Mouse (Mus musculus) testis, postnatal 14 days (tissue): ENCODE results near the gene Ctdsp2.

Experiments used
- DNase-seq: peaks from one replicate; pipeline ENCODE4 v3.0.0; 2021; ENCODE audit warnings: low spot score

Ctdsp2 gene

DNA sequence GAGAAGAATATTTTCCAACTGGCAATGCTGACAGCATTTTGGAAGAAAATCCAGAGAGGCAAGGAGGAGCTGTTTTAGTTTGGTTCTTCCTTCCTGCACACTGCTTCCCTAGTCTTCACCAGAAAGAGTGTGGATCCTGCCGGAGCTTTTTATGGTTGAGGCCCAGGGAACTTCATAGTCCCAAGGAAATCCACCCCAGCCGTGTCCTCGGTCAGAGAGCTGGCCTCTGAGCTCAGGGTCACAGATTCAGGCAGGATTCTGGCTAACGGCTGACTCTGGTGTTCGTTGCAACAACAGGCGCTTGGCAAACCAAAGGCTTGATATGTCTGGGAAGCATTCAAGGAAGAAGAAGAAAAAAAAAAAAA is 15.6 kb upstream of the Ctdsp2 start:
- no peak for DNase-seq

DNA sequence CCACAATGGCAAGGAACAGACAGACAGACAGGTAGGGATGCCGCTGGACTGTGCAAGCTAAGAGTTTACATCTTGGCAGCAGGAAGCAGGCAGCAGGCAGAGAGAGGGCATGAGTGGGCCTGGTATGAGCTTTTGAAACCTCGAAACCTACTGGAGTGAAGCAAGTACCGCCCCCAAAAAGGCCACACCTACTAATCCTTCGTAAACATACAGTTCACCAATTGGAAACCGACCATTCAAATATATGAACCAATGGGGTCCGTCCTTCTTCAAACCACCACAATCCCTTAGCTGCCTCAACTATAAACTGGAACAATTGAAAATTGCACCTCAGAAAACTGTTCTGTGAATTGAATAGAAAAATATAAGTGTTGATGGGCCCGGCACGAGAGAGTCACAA is 14.7 kb upstream of the Ctdsp2 start:
- no peak for DNase-seq

DNA sequence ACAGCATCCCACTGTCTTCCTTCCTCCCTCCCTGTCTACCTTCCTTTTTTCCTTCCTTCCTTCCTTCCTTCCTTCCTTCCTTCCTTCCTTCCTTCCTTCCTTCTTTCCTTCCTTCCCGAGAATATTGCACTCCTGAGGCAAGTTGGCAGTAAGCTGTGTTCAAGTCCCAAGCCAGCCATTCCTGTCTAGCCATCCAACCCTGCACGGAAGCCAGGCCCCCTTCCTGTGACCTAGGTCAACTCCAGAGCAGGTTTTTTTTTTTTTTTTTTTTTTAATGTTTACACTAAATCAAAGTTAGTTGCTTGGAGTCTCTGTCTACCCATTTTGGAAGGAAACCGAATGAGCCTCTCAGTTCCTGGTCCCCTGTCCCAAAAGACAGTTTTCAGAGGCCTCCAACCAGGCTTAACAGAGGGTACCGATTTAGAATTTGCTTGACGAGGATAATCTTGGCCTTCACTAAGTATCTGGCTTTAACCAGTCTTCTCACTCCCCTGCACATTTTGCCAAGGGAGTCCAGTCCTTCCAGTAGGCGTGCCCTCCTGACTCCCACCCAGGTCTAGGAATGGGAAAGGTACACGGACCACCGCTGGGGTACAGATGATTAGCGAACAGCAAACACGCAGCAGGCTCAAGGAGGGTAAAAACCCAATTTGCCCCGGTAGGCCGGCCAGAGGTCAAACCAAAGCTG is 7.0 kb upstream of the Ctdsp2 start:
- DNase-seq: no peak

DNA sequence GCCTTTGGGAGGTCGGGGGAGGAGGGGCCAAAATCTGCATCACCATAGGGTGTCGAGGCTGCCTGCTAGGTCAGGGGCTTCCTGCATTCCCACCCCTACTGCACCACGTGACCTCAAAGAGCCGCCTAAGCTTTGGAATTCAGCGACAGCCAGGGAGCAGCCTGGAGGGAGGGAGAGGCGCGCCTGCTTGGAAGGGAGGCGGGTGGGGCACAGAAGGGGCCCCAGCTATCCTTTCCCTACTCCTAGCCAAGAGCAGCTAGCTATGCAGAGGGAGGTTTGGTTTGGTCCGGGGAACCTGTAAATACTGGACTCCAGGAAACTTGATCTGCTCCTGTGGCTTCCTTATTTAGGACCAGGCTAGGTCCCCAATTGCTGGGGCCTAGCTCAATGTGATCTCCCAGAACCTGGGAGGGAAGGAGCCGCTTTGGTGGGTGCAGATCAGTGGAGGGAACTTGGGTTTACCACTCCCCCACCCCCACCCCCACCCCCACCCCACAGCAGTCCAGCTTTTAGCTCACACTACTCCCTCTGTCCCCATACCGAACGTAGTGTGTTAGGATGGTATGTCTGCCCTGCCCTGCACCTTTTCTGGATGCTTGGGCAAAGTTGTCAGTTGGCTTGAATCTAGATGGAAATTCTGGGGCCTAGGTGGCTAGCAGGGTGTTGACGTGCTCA is 6.3 kb upstream of the Ctdsp2 start:
- DNase-seq: peak; percentile 62

DNA sequence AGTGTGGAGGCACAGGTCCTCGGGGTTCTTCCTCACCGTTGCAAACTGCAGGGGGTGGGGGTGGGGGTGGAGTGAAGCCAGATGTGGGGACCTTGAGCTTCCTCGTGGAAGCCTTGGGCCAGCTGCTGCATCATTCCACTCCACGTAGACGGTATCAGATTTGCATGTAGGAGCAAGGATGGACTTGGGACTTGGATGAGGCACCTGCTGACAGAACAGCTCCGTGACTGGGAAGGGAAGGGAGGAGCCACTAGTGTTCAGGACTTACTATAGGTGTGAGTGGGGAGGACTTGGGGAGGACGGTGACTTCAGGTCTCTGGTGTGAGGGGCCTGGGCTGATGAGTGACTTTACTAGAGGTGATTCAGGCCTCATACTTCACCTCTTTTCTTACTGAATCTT is 5.5 kb upstream of the Ctdsp2 start:
- no peak for DNase-seq

DNA sequence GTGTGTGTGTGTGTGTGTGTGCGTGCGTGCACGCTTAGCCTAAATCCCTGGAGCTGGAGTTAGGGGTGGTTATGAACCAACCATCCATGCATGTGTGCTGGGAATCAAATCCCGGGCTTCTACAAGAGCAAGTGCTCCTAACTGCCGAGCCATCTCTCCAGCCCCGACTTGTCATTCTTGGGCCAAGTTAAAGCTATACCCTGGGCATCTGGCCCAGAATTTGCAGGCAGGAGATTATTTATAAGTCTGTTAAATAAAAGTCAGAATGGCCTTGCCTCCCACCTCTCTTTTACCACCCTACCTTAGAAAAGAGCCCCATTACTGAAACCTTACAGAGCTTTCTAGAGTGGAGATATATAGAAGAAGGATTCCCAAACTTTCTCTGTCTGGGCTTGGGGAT is 2.8 kb upstream of the Ctdsp2 start:
- no peak for DNase-seq

DNA sequence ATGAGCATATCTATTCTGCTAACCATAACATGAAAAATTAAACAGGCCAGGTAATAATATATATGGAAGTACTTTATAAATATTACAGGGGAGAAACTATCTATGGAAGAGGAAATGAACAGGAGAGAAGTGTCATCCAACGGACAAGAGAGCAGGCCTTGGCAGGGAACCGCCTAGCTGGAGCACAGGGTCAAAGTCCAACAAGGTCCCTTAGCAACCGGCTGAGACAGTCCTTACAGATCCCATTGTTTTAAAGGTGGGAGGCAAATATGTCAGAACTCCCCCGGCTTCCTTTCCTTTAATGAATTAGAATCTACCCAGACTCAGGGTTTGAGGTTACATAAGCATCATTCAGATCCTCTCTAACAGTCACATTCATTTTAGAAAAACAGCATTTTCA is 1.4 kb upstream of the Ctdsp2 start:
- DNase-seq: no peak

DNA sequence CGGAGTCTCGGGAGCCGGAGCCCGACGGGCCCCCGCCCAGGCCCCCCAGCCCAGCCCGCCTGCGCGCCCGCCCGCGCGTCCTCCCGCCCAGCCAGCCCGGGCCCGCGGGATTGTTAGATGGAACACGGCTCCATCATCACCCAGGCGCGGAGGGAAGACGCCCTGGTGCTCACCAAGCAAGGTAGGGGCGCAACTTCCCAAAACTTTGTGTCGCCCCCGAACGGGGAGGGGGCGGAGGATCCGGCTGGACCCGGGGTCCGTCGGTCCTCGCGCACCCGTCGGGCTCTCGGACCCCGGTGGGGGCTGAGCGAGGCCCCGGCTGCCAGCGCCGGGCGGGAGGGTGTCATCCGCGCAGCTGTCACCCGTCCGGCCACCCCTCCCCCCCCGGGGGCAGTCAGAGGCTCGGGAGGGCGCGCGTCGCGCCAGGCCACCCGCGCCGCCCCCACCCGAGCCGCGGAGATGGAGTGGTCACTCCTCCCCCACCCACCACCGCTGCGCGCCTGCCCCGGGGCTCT is 661 bp downstream of the Ctdsp2 start:
- peak; percentile 71 for DNase-seq

DNA sequence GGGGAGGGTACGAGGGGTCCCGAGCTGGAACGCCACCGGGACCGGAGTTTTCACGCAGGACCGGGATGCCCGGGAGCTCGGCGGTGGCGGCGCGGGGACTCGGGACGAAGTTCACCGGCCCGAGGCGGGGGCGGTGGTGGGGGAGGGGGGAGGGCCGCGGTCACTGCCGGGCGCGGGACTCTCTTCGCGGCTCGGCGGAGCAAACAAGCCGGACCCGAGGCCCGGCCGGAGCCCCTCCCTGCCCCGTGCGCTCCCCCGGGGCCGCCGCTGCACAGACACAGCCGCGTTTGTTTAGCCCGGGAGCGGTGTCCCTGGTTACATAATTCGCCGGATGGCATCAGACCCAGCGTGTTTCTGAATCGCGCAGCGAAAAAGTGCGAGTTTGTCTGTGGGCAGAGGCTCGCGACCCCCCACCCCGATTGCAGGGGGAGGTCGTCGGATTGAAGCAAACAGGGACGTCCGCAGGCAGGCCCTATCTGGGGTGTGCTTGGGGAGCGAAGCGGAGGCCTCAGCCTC is 1.2 kb downstream of the Ctdsp2 start:
- DNase-seq: peak; percentile 48

DNA sequence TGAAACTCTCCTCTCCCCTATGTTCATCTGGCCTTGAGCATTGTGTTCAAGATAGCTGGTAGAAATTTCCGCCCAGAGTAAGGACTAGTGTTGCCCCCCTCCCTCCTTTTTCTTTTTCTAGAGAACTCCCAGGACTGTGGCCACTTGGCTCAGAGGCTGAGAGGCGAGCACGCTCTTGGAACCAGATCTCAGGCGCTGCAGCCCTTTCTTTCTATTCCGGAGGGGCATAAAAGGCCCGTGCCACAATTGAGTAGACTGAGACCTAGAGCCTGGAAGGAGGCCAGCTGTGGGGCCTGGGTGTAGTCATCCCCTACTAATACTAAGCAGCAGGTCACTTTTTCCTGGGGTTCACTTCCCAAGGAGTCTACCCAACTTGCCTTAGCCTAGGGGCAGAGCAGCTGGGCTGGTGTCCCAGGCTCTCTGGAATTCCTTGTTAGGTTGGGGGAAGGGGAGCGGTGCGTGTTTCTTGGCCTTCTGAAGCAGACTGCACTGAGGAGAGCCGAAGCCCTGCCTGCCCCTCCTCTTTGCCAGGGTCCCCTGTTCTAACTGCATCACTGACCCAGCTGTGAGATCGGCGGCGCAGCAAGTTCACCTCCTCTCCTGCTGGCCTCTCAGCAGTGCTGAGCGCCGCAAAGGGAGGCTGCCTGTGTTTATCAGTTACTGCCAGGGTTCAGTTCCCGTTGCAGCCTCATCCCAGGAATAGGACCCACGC is 1.9 kb downstream of the Ctdsp2 start:
- peak; percentile 47 for DNase-seq

DNA sequence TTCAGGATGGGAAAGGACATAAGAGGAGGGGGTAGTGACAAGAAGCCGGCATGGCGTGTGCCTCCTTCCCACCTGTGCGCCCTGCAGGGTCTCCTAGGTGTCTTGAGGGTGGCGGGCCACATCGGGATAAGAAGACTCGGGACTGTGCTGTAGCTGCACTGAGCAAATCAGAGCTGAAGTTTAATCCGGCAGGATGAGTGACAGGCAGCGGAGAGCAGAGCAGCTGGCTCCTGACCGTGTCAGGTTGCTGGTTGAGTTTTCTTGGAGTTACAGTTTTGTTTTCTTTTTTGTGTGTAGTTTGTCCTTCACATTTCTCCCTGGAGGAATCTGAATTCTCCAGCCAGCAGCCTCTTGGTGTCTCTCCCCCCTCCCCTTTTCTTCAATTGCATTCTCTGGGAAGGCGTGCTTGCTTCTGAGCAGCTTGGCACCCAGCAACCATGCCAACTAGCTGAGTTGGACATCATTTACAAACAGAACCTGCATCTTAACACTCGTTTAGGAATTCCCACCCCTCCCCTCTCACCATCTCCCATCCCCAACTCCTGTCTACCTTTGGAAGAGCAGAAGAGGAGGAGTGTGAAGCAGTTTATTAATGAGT is 2.5 kb downstream of the Ctdsp2 start:
- DNase-seq: no peak

DNA sequence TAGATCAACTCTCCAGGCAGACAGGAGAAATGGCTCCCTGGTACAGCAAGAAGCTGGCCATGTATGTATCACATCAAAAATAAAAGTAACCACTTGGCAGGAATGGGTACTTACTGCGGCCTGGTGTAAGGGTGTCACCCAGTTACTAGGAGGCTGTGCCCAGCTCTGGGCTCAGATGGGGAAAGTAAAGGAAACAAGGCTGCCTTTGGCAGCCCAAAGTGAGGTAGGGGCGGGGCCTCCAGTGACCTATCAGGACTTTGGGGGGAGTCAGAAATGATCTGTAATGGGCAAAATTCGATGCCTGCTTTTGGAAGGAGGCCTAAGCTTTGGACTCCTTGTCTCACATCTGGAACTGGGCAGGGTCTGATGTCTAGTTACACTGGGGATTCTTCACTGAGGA is 3.2 kb downstream of the Ctdsp2 start:
- DNase-seq: no peak

DNA sequence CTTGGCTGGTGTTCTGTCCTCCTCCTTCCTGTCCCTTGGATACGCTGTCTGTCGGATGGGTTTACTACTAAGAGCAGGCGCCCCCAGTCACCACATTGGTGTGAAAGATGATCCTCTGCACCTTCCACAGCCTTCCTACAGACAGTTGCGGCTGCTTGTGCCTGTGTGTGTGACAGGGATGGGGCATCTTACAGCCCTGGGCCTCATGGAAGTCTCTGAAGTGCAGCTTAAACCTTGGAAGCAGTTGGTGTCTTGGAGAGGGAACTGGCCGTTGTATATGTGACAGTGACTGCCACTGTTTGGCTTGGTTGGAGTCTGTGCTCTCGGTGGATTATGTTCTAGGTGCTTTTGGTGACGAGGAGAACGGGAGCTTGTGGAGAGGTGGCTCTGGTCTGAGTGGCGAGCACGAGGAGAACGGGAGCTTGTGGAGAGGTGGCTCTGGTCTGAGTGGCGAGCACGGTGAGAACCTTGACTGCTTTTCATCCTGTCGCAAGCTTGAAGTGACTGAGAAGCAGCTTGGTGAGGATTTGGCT is 4.7 kb downstream of the Ctdsp2 start:
- no peak for DNase-seq

DNA sequence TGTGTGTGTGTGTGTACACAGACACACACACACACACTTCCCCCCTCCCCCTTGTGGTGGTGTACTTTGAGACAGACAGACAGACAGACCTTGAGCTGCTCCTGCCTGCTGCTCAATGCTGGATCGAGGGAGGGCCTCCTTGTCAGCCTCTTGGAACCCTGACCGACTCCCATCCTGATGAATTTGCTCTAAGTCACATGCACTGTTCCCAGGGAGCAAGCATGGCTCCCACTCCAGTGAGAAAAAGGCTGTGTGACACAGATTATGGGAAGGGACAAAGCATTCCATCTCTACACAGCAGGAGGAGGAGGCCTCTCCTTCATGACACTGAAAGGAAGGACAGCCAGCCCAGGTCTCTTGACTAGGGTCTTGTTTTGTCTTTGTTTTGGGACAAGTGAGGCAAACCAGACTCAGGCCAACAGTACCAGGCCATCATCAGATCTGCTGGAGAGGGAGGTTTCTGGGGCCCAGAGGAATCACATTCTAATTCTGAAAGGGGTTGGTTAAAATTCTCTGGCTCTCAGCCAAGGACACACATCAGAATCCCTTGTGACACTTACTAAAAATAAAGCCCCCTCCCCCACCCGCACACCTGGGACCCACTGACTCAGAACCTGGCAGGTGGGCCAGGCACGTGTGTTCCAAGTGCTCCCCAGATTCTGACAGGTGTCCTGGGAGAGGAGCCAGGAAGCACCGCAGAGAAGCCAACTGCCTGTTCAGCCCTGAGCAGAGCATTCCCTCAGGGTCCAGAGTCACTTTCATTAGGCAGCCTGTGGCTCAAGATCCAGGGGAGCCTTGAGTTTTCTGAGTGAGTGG is 5.9 kb downstream of the Ctdsp2 start:
- peak; percentile 46 for DNase-seq

DNA sequence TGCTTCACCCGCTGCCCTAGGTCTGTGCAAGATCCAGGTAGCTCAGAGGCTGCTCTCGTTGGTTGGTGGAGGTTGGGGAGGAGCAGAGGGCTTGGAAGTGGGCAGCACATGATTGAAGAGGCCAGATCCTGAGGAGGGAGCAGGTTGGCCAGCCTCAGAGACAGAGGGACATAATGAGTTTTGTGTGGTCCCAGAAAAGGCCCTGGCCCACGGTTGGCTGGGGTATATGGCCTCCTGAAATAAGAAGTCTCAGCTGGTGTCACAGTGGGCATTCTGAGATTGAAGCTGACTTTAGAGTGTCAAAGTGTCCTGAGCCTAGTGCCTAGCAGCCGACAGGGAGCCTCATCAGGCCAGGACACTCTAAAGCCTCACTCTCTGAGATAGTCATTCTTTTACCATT is 6.6 kb downstream of the Ctdsp2 start:
- no peak for DNase-seq

DNA sequence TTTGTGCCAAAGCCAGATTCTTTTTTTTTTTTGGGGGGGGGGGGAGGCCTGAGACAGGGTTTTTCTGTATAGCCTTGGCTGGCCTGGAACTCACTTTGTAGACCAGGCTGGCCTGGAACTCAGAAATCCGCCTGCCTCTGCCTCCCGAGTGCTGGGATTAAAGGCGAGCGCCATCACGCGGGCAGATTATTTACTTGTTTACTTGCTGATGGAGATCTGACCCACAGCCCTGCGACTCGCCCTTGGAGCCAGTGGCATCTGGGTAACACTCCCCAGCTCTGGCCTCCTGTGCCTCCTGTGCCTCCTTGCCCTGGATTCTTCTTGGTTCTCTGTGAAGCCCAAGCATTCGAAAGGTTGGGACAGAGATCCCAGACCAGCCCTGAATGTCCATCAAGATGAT is 7.1 kb downstream of the Ctdsp2 start:
- DNase-seq: no peak

DNA sequence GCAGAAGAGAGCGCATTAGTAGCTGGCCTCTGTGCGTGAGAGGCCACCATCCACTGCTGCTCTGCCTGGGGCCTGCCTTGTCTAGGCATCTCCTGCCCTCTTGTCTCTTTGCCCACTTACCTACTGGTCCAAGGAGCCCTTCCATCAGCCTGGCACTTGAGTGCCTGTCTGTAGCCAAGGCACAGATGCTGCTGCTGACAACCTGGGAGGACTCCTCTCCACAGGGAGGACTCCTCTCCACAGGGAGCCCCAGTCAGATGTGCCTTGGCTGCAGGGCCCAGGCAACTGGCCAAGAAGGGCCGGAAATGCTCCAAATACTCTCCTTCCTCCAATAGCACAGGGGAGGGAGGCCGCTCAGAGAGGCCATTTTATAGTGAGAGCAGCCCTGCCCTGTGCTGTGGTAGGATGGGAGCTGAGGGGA is 8.0 kb downstream of the Ctdsp2 start:
- peak; percentile 70 for DNase-seq

DNA sequence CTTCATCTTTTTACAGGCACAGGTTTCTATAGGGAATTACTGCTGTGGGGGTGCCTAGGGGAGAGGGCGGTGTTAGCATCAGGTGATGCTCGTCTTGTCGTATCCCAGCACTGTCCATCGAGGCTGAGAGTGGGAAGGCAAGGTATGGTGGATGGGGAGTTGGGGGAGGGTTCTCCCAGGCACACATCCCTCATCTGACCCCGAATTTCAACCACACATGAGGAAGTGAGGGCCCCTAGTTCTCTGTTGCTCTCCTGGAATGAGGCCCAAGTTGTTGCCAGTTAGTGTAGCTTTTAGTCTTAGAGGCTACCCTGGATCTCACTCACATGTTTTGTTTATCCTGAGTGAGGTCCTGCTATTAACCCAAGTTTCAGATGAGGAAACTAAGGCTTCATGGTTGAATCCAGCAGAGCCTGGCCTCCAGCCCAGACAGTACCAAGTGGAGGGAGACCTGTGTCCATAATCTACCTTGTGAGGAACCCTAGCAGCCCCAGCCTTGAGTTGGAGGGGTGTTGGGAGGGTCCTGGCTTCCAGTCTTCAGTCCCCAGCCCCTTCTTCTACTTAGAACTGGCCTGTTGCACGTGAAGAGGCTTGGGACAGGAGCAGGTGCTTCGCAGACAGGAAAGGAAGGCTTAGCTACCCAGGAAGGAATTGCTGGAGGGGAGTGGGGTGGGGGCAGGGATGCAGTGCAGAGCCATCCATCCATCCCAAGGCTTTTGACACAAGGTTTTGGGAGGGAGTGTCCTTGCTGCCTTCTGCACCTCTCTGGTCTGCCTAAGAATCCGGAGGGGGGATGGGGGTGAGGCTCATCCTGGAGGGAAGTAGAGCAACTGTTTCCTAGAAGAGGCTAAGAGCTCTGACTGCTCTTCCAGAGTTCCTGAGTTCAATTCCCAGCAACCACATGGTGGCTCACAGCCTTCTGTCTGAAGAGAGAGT is 8.9 kb downstream of the Ctdsp2 start:
- no peak for DNase-seq

DNA sequence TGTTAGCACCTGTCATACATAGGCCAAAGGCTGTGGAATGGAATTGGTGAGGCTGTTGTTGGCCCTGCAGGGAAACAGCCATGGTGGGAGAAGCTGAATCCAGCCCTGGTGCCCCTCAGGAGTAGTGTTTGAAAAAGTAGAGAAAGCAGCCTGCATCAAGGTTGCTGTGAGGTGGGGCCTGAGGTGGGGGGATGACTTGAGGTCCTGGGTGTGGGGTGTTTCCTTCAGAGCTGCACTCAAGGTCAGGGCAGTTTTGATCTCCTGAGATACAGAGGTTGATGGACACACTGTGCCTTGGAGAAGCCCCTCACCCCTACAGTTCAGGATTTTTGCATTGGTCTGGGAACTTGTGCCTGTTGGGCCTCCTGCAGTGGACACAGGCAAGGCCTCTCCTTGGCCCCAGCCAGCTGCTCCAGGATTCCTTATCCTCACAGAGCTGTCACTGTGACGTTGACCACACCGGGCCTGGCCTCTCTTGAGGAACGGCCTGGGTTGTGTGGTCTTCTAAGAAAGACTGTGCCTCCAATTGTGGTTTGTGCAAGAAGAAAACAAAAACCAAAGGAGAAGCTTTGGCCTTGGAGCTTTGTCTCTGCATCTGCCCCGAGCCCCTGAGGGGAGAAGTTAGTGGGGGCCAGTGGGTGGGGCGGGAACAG is 10.1 kb downstream of the Ctdsp2 start:
- DNase-seq: no peak
